Mouse (Mus musculus) heart, adult 2 months (tissue): Measurements from ENCODE around the gene 4632433K11Rik.

Experiments
- CTCF ChIP-seq: fragments of 200-600 bp; IDR thresholded peaks from 2 replicates; pipeline ENCODE4 v1.8.1; 2022; ENCODE audit warnings: antibody characterized with exemption, mild to moderate bottlenecking, moderate library complexity
- EP300 ChIP-seq: fragments of 200-500 bp; IDR thresholded peaks from 2 replicates; pipeline ENCODE4 v1.6.1; 2011; ENCODE audit warnings: low read depth, low read length, control low read depth; ENCODE audit not compliant: insufficient read depth
- POLR2A ChIP-seq: fragments of 200-500 bp; IDR thresholded peaks from 2 replicates; pipeline ENCODE4 v1.6.1; 2011; ENCODE audit warnings: mild to moderate bottlenecking, low read depth, low read length, control low read depth; ENCODE audit not compliant: insufficient read depth

- TF ChIP-seq CTCF (no peak), EP300 (no peak), POLR2A (no peak)
These were observed 43.0 kb downstream of the 4632433K11Rik start for GRCm38 (mm10) chr7:5076931-5077330.
